Mouse (Mus musculus) G1E-ER4 (cell line): ENCODE results near the gene Gm20830. TPM values are rescaled to one million over a fixed set of nuclear protein-coding genes. Genes with fewer than 3 reads are reported as not detected.
"Not testable (repeated sequence)": the region's sequence is repeated elsewhere in the genome, so short reads cannot be mapped to it uniquely, and the experiment has no call there.

ENCODE experiments used
- GATA1 ChIP-seq: IDR thresholded peaks from one replicate; pipeline ENCODE4 v1.8.0; 2012; ENCODE audit warnings: low read length, inconsistent platforms
- polyA plus RNA-seq: library from polyadenylated mRNA; stranded (reverse); fragments of >175 nt; gene quantifications from 2 replicates; pipeline ENCODE4 v1.2.3, GENCODE M21; 2012

The Gm20830 gene
- polyA plus RNA-seq = not detected in 2 replicates

DNA sequence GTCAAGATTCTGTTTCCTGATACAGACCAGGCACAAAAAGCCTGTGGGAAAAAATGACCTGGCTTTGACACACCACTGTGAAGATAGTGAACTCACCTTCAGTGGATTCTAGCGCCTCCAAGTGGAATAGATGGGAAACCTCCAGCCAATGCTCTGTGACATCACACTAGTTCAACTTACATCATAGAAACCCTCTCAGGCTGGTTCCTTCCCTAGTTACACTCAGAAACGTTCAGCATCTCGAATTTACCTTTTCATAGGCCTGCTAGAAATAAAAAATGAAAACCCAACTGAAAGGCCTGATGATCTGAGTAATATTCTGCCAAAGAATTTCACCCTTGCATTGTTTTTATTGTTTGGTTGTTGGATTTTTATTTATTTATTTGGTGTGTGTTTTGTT, at the start of gene Gm20830:
Gene Gm20830 (minus strand): TSS at position 101 of the 400 bp plus-strand sequence.
- not testable (repeated sequence) for TF ChIP-seq GATA1

Other genes starting within 250 kb of the Gm20830 start
- not detected in 2 replicates for gene Gm21719, start 235.4 kb downstream of the Gm20830 start, polyA plus RNA-seq